ENCODE assay signal across 1 mouse cellular context in the genomic region with DNA sequence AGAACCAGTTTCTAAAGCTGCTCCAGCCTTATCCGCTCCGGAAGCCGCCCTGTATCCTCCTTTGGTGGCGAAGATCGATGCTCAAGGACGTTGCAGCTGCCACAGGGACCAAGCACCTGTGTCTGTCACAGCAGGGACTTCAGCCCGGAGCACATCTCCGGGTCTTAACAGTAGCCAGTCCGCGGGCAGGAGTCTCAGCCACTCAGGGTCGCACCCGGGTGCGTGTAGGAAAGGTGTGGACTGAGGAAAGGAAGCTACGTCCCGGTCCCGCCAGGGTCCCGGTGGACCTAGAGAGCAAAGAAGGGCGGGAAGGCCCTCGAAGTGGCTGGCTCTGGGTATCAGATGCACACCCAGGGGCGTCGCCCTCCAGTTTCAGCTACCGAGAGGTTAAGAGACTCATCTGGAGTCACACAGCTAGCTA.
TF ChIP-seq lines count a peak whose summit lies in the region.

No protein-coding gene starts in this region.

TF ChIP-seq in CH12.LX, 34 proteins besides CTCF, POLR2A, EP300 and RAD21 (continued from another document):
- TF ChIP-seq UBTF (IDR thresholded peaks at IDR 0.05; ENCODE audit: low read depth, low read length) = 0 out of 2 replicates have a peak, but pooled peaks have one; percentile 52
- no peak for TF ChIP-seq JUND (conservative IDR thresholded peaks at IDR 0.05; ENCODE audit: low read depth, low read length)
- peak; percentile 42; the same call in 1 of the 2 replicates for TF ChIP-seq RCOR1 (conservative IDR thresholded peaks at IDR 0.05; ENCODE audit: low read depth, low read length)
- TF ChIP-seq USF2 (conservative IDR thresholded peaks at IDR 0.05; ENCODE audit: low read depth, low read length) = no peak; the same call in 1 of the 2 replicates
- TF ChIP-seq MAX (IDR thresholded peaks at IDR 0.05; ENCODE audit: low read length) = peak; percentile 82
- peak; percentile 96 for TF ChIP-seq SIN3A (IDR thresholded peaks at IDR 0.05; ENCODE audit: low read length)
- TF ChIP-seq ZC3H11A (IDR thresholded peaks at IDR 0.05; ENCODE audit: low read depth, low read length) = no peak
- TF ChIP-seq SMC3 (IDR thresholded peaks at IDR 0.05; ENCODE audit: low read depth, low read length) = peak; percentile 9; the same call in 1 of the 2 replicates
- peak; percentile 49; the same call in 1 of the 2 replicates for TF ChIP-seq TBP (conservative IDR thresholded peaks at IDR 0.05; ENCODE audit: low read depth, low read length)
- TF ChIP-seq KAT2A (IDR thresholded peaks at IDR 0.05; ENCODE audit: insufficient replicate concordance, low read length) = no peak
- TF ChIP-seq NELFE (IDR thresholded peaks at IDR 0.05; ENCODE audit: low read depth, low read length) = no peak
- TF ChIP-seq ZNF384 (IDR thresholded peaks at IDR 0.05; ENCODE audit: low read depth, low read length) = no peak; the same call in 1 of the 2 replicates
- TF ChIP-seq CHD2 (IDR thresholded peaks at IDR 0.05; ENCODE audit: low read length) = peak; percentile 68; the same call in 1 of the 2 replicates
- TF ChIP-seq IRF4 (IDR thresholded peaks at IDR 0.05; ENCODE audit: low read depth, low read length) = peak; percentile 77
- TF ChIP-seq GABPA (IDR thresholded peaks at IDR 0.05; ENCODE audit: insufficient replicate concordance, low read depth, low read length) = no peak
- TF ChIP-seq USF1 (IDR thresholded peaks at IDR 0.05; ENCODE audit: low read depth, low read length) = no peak
- TF ChIP-seq BHLHE40 (IDR thresholded peaks at IDR 0.05; ENCODE audit: low read depth, low read length) = peak; percentile 54; the same call in 1 of the 2 replicates
- TF ChIP-seq POLR2AphosphoS2 (IDR thresholded peaks at IDR 0.05; ENCODE audit: low read depth, low read length) = no peak
